Mouse (Mus musculus): ENCODE measurements around the gene Mpi. TPM values are rescaled to one million over a fixed set of nuclear protein-coding genes. Genes with fewer than 3 reads are reported as not detected.

Gene Mpi
- polyA plus RNA-seq (2012; rRNA removed) = 71.2 and 73.3 TPM in 2 replicates

DNA sequence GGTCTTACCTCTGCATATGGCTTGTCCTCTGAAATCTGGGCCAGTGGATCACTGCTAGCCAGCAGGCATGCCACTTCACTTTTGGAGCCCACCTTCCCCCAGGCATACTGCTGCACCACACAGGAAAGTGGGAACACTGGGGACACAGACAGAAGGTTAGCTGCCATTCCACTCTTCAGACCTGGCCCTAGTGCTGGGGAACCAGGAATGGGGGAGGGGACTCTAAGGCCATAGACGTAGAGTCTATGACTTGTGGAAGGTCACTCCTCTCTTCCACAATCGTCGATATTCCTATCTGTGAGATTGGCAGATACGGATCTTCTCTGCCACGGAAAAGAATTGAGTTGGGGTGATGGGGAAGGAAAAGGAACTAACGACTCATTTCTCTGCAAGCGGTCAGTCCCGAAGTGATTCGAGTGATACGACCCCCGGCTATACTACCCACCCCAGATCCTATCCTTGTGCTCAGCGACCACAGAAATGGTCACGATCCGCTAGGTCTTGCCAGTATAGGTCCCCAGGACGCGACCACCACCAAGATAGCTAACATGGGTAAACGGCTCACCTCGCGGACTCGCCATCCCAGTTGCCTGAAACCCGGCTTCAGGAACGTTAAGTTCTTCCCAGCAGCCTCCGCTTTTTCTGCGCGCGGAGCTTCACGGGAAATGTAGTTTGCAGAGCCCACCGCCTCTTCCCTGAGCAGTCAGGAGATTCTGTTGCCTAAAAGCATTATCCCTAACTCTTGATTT, at the start of gene Mpi:
TSS of gene Mpi (minus strand) at position 625 of the 749 bp plus-strand sequence.
- no peak for TF ChIP-seq CTCF (IDR thresholded peaks at IDR 0.05; ENCODE audit: borderline replicate concordance, extremely low read depth, insufficient read depth, insufficient read length)
- peak; percentile 55; the same call in 1 of the 2 replicates for TF ChIP-seq POLR2A (IDR thresholded peaks at IDR 0.05; ENCODE audit: borderline replicate concordance, extremely low read depth, insufficient read depth, insufficient read length, poor library complexity, severe bottlenecking)
- DNase-seq (ENCODE audit: low read depth) = peak; percentile 89

DNA sequence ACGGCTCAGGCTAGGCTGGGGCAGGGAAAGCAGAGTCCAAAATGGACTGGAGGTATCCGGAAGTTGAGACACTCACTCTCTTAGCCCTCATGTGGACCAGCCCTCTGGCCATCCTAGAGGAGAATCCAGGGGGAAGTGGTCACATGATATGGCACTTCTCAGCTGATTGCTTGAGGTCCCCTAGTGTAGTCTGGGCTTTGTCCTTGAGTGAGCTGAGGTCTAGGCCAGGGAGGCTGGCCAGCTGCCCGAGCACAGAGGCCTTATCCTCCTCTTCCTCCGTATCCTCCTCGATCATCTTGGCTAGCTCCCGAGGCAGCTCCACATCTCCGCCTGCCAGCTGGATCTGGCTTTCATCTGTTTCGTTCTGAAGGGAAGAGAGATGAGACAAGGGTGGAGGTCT, 49.5 kb upstream of the Mpi start:
- TF ChIP-seq CTCF (IDR thresholded peaks at IDR 0.05; ENCODE audit: borderline replicate concordance, extremely low read depth, insufficient read depth, insufficient read length) (no peak), POLR2A (IDR thresholded peaks at IDR 0.05; ENCODE audit: borderline replicate concordance, extremely low read depth, insufficient read depth, insufficient read length, poor library complexity, severe bottlenecking) (no peak)
- no peak for DNase-seq (ENCODE audit: low read depth)

DNA sequence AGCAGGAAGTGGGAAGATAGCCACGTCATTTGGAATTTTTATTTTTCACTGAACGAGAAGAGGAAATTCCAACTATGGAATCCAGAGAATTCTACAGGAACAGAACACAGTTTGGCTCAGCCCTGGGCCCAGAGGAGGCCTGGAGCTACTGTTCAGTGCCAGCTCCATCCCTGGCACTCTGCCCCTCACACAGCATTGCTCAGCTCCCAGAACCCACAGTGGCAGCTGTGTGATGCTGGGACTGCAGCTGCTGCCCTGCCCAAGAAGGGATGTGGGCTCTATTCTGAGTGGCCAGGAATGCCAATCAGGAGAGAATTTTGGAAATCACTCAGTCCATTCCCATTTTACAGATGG, 48.8 kb upstream of the Mpi start:
- TF ChIP-seq POLR2A (IDR thresholded peaks at IDR 0.05; ENCODE audit: borderline replicate concordance, extremely low read depth, insufficient read depth, insufficient read length, poor library complexity, severe bottlenecking) = no peak
- peak; percentile 74 for DNase-seq (ENCODE audit: low read depth)

DNA sequence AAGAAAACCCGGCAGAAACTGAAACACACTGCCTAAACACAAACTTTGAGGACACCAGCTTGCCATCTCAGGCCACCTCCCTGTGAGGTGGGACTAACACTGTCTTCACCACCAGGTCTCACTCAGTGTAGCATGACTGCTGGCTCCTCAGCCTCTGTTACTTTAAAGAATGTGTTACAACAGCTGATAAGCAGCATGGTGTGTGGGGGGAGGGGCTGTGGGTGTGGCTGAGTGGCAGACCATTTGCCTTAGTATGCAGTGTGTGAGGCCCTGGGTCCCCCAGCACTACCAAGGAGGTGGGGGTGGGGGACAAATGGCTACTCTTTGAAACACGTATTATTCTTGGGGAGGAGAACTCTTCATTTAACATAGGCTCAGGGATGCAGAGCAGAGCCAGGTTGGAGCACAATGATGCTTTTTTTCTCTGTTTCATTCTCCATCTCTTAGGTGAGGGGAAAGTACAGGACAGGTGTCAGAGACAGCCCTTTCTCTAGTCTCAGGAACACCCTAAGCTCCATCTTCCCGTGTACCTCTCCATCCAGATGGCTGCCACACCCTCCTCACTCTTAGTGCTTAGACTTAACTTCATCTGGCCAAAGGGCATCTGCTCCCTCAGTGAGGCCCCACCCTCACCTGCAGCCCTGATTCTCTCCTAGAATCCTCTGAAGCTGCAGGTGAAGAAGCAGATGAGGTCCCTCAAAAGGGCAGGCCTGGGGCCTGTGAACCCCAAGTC, 48.2 kb upstream of the Mpi start:
- peak; percentile 52 for DNase-seq (ENCODE audit: low read depth)
- no peak for TF ChIP-seq POLR2A (IDR thresholded peaks at IDR 0.05; ENCODE audit: borderline replicate concordance, extremely low read depth, insufficient read depth, insufficient read length, poor library complexity, severe bottlenecking)
- TF ChIP-seq CTCF (IDR thresholded peaks at IDR 0.05; ENCODE audit: borderline replicate concordance, extremely low read depth, insufficient read depth, insufficient read length) = no peak

DNA sequence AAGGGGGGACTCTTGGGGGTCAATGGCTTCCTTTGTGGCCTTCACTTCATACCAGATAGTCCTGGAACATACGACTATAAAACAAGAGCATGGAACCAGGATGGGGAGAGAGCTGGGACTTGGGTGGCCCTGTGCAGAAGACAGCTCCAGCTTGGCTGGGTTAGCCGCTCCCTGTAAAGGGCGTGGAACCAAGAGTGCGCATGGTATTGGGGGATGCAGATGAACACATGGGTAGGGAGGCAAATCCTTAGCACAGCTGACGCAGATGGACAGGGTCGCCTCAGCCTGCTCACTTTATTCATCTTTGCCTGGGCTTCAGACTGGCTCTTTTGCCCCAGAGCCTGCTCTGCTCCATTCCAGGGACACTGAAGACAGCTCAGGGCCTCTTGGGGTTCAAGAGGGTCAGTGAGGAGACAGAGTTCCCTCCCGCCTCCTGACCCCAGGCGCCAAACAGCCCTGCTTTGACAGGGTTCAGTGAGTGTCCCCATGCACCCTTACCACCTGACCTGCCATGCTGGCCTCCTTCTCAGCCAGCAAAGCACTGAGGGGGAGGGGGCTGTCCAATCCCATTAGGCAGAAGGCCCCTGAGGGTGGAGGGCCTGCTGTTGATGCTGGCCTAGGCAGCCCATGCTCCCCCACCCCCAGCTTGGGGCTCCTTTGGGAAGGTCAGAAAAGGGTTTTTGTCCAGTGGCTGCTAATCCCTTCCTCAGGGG, 46.4 kb upstream of the Mpi start:
- DNase-seq (ENCODE audit: low read depth) = peak; percentile 24
- no peak for TF ChIP-seq POLR2A (IDR thresholded peaks at IDR 0.05; ENCODE audit: borderline replicate concordance, extremely low read depth, insufficient read depth, insufficient read length, poor library complexity, severe bottlenecking)
- no peak for TF ChIP-seq CTCF (IDR thresholded peaks at IDR 0.05; ENCODE audit: borderline replicate concordance, extremely low read depth, insufficient read depth, insufficient read length)

DNA sequence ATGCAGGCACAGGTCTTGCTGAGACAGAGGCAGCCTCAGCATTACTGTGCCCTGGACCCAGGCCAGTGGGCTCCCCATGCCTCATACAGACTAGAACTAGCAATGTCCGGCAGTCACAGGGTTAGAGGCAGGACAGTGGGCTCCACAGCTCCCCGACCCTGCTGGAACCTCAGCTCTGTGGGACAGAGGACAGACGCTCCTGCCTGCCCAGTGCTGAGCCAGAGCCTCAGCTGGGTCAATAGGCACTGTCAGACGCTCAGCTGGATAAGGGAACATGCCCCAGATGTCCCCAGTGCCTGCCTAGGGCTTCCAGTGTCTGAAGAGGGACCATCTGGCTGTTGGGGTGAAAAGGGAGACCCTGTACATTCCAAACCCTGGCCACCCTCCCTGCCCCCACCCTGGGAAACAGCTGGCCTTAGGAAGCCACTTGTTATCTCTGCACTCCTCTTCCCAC, 45.4 kb upstream of the Mpi start:
- DNase-seq (ENCODE audit: low read depth) = no peak

DNA sequence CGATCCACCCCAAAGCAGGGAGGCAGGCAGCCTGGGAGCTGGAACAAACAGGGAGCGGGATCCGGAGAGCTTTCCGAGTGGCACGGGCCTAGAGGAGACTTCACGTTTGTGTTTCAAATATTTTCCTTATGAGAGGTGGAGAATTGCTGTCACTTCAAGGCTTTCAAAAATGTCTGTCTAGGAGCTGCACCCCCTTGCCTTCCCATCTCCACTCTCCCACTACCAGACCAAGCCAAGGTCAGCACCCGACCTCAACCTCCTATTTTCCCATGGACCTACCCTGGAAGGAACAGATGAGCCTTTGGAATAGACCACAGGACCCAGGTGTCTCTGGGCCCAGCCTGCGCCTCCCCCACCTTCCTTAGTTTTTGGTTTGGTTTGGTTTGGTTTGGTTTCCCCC, 44.7 kb upstream of the Mpi start:
- no peak for DNase-seq (ENCODE audit: low read depth)
- TF ChIP-seq CTCF (IDR thresholded peaks at IDR 0.05; ENCODE audit: borderline replicate concordance, extremely low read depth, insufficient read depth, insufficient read length) (no peak), POLR2A (IDR thresholded peaks at IDR 0.05; ENCODE audit: borderline replicate concordance, extremely low read depth, insufficient read depth, insufficient read length, poor library complexity, severe bottlenecking) (no peak)

More for the DNA sequence above, 45.4 kb upstream of the Mpi start:
- no peak for TF ChIP-seq POLR2A (IDR thresholded peaks at IDR 0.05; ENCODE audit: borderline replicate concordance, extremely low read depth, insufficient read depth, insufficient read length, poor library complexity, severe bottlenecking)
- TF ChIP-seq CTCF (IDR thresholded peaks at IDR 0.05; ENCODE audit: borderline replicate concordance, extremely low read depth, insufficient read depth, insufficient read length) = no peak

DNA sequence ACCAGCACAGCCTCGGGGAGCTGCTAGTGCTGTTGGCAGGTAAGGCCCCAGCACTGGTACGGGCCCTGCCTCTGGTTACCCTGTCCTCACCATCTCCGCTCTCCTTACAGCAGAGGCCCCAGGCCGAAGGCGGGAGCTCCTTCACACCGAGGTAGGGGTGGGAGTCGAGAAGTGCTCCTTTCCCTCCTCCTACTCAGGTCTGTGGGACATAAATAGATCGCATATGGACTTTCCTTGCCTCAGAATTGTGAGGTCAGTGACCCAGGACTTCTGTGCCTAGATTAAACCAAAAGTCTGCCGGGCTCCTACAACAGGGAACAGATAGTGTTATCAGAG, 41.6 kb upstream of the Mpi start:
- TF ChIP-seq CTCF (IDR thresholded peaks at IDR 0.05; ENCODE audit: borderline replicate concordance, extremely low read depth, insufficient read depth, insufficient read length) (no peak), POLR2A (IDR thresholded peaks at IDR 0.05; ENCODE audit: borderline replicate concordance, extremely low read depth, insufficient read depth, insufficient read length, poor library complexity, severe bottlenecking) (no peak)
- DNase-seq (ENCODE audit: low read depth) = no peak

DNA sequence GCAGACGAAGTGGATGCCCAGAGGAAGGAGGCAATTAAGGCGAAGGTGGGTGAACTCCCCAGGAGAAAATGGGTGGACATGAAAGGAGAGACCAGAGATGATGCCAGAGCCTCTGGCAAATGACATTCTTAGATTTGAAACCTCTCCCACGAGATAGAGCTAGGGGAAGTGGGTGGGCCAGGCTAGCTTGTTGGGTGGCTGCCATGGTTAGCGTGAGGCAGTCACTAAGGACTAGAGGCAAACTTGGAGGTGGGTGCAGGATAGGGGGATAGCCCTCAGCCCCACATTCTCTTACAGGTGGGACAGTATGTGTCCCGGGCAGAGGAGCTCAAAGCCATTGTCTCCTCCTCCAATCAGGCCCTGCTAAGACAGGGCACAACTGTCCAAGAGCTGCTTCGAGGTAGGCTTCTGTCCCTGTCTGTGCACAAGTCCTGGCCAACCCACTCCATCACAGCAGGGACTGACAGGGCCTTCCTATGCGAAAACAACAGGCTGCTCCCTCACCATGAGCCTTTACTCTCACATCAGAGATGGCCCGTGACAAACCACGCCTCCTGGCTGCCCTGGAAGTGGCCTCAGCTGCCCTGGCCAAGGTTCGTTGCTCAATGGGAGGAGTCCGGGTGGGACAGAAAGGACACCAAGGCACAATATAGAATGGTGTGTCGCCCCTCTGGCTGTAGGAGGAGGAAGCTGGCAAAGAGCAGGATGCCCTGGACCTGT, 41.1 kb upstream of the Mpi start:
- DNase-seq (ENCODE audit: low read depth) = no peak
- TF ChIP-seq CTCF (IDR thresholded peaks at IDR 0.05; ENCODE audit: borderline replicate concordance, extremely low read depth, insufficient read depth, insufficient read length) = no peak
- no peak for TF ChIP-seq POLR2A (IDR thresholded peaks at IDR 0.05; ENCODE audit: borderline replicate concordance, extremely low read depth, insufficient read depth, insufficient read length, poor library complexity, severe bottlenecking)

DNA sequence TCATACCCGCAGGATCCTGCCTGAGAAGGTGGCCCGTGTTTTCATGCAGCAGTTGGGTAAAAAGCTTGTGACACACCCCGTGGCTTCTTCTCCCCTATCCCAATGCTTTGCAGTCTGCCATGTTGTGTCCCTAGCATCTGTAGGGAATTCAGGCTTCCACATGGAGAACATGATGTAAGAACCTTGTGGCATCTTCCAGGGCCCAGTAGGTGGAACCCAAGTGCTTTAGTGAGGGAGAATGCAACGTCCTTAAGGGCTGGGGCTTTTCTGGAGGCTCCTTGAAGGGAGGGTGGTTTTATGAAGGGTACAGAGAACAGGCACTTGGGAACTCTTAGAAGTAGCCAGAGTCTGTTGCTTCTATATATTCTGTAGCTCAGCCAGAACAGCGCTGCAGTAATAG, 38.2 kb upstream of the Mpi start:
- DNase-seq (ENCODE audit: low read depth) = peak; percentile 46
- TF ChIP-seq POLR2A (IDR thresholded peaks at IDR 0.05; ENCODE audit: borderline replicate concordance, extremely low read depth, insufficient read depth, insufficient read length, poor library complexity, severe bottlenecking) (no peak), CTCF (IDR thresholded peaks at IDR 0.05; ENCODE audit: borderline replicate concordance, extremely low read depth, insufficient read depth, insufficient read length) (peak; percentile 19; the same call in 1 of the 2 replicates)
